Mouse (Mus musculus): ENCODE data around the gene Stambp. TPM values are rescaled to one million over a fixed set of nuclear protein-coding genes. Genes with fewer than 3 reads are reported as not detected.
"Not testable (repeated sequence)": the region's sequence is repeated elsewhere in the genome, so short reads cannot be mapped to it uniquely, and the experiment has no call there.

The Stambp gene
- 3.2 to 19.3 TPM (median 3.9 TPM) in 3 replicates for total RNA-seq (2017)

GRCm38 (mm10) chr6:83572671-83573070 is at the start of gene Stambp:
Gene Stambp (minus strand): TSS chr6:83572729.
- ATAC-seq (replicated peaks; ENCODE audit: insufficient number of reproducible peaks, low FRiP score, low TSS enrichment, poor library complexity, severe bottlenecking), result no peak

- ATAC-seq (replicated peaks; ENCODE audit: insufficient number of reproducible peaks, low FRiP score, low TSS enrichment, poor library complexity, severe bottlenecking), result no peak
These were observed 47.4 kb upstream of the Stambp start for GRCm38 (mm10) chr6:83619955-83620354.

GRCm38 (mm10) chr6:83617581-83618335 is 45.2 kb upstream of the Stambp start:
- ATAC-seq (replicated peaks; ENCODE audit: insufficient number of reproducible peaks, low FRiP score, low TSS enrichment, poor library complexity, severe bottlenecking), result no peak

GRCm38 (mm10) chr6:83616512-83616911 is 44.0 kb upstream of the Stambp start:
- ATAC-seq (replicated peaks; ENCODE audit: insufficient number of reproducible peaks, low FRiP score, low TSS enrichment, poor library complexity, severe bottlenecking), result no peak

GRCm38 (mm10) chr6:83614469-83614868 is 41.9 kb upstream of the Stambp start:
- ATAC-seq (replicated peaks; ENCODE audit: insufficient number of reproducible peaks, low FRiP score, low TSS enrichment, poor library complexity, severe bottlenecking), result no peak

GRCm38 (mm10) chr6:83612976-83613375 is 40.4 kb upstream of the Stambp start:
- no peak for ATAC-seq (replicated peaks; ENCODE audit: insufficient number of reproducible peaks, low FRiP score, low TSS enrichment, poor library complexity, severe bottlenecking)

GRCm38 (mm10) chr6:83599636-83600174 is 27.2 kb upstream of the Stambp start:
- no peak for ATAC-seq (replicated peaks; ENCODE audit: insufficient number of reproducible peaks, low FRiP score, low TSS enrichment, poor library complexity, severe bottlenecking)

GRCm38 (mm10) chr6:83599060-83599550 is 26.6 kb upstream of the Stambp start:
- ATAC-seq (replicated peaks; ENCODE audit: insufficient number of reproducible peaks, low FRiP score, low TSS enrichment, poor library complexity, severe bottlenecking), result no peak

- peak; percentile 73 for ATAC-seq (replicated peaks; ENCODE audit: insufficient number of reproducible peaks, low FRiP score, low TSS enrichment, poor library complexity, severe bottlenecking)
These were observed 26.1 kb upstream of the Stambp start for GRCm38 (mm10) chr6:83598646-83599045.

- ATAC-seq (replicated peaks; ENCODE audit: insufficient number of reproducible peaks, low FRiP score, low TSS enrichment, poor library complexity, severe bottlenecking), result no peak
These were observed 25.5 kb upstream of the Stambp start for GRCm38 (mm10) chr6:83597988-83598387.

GRCm38 (mm10) chr6:83595035-83595434 is 22.5 kb upstream of the Stambp start:
- no peak for ATAC-seq (replicated peaks; ENCODE audit: insufficient number of reproducible peaks, low FRiP score, low TSS enrichment, poor library complexity, severe bottlenecking)

- ATAC-seq (replicated peaks; ENCODE audit: insufficient number of reproducible peaks, low FRiP score, low TSS enrichment, poor library complexity, severe bottlenecking), result no peak
These were observed 21.4 kb upstream of the Stambp start for GRCm38 (mm10) chr6:83593896-83594295.

- ATAC-seq (replicated peaks; ENCODE audit: insufficient number of reproducible peaks, low FRiP score, low TSS enrichment, poor library complexity, severe bottlenecking), result no peak
These were observed 19.5 kb upstream of the Stambp start for GRCm38 (mm10) chr6:83592051-83592450.

GRCm38 (mm10) chr6:83590301-83590700 is 17.8 kb upstream of the Stambp start:
- no peak for ATAC-seq (replicated peaks; ENCODE audit: insufficient number of reproducible peaks, low FRiP score, low TSS enrichment, poor library complexity, severe bottlenecking)

- not testable (repeated sequence) for ATAC-seq (replicated peaks; ENCODE audit: insufficient number of reproducible peaks, low FRiP score, low TSS enrichment, poor library complexity, severe bottlenecking)
These were observed 14.7 kb upstream of the Stambp start for GRCm38 (mm10) chr6:83587191-83587590.

- not testable (repeated sequence) for ATAC-seq (replicated peaks; ENCODE audit: insufficient number of reproducible peaks, low FRiP score, low TSS enrichment, poor library complexity, severe bottlenecking)
These were observed 12.8 kb upstream of the Stambp start for GRCm38 (mm10) chr6:83585328-83585727.

- no peak for ATAC-seq (replicated peaks; ENCODE audit: insufficient number of reproducible peaks, low FRiP score, low TSS enrichment, poor library complexity, severe bottlenecking)
These were observed 11.1 kb upstream of the Stambp start for GRCm38 (mm10) chr6:83583591-83583990.

- peak; percentile 70; the same call in 1 of the 2 replicates for ATAC-seq (replicated peaks; ENCODE audit: insufficient number of reproducible peaks, low FRiP score, low TSS enrichment, poor library complexity, severe bottlenecking)
These were observed 10.4 kb upstream of the Stambp start for GRCm38 (mm10) chr6:83582938-83583270.

GRCm38 (mm10) chr6:83582135-83582937 is 9.8 kb upstream of the Stambp start:
- no peak for ATAC-seq (replicated peaks; ENCODE audit: insufficient number of reproducible peaks, low FRiP score, low TSS enrichment, poor library complexity, severe bottlenecking)

GRCm38 (mm10) chr6:83577534-83577933 is 5.0 kb upstream of the Stambp start:
- ATAC-seq (replicated peaks; ENCODE audit: insufficient number of reproducible peaks, low FRiP score, low TSS enrichment, poor library complexity, severe bottlenecking), result no peak
